Mouse (Mus musculus) myocyte (in vitro differentiated cells): ENCODE measurements around the gene Gzme. TPM values are rescaled to one million over a fixed set of nuclear protein-coding genes. Genes with fewer than 3 reads are reported as not detected.

Experiments
- H3K27me3 ChIP-seq: one replicate; pipeline ENCODE4 v1.6.1; 2011; ENCODE audit not compliant: control insufficient read depth, insufficient read depth, insufficient read length
- H3K36me3 ChIP-seq: one replicate; pipeline ENCODE4 v1.6.1; 2011; ENCODE audit not compliant: control insufficient read depth, insufficient read depth
- H3K4me2 ChIP-seq: one replicate; pipeline ENCODE4 v1.6.1; 2011; ENCODE audit warnings: low read depth, control low read depth
- H3K4me3 ChIP-seq: one replicate; pipeline ENCODE4 v1.5.1; 2011; ENCODE audit warnings: mild to moderate bottlenecking, control low read depth, moderate library complexity
- H3K79me2 ChIP-seq: one replicate; pipeline ENCODE4 v1.6.1; 2011; ENCODE audit not compliant: control insufficient read depth, insufficient read depth
- H3ac ChIP-seq: one replicate; pipeline ENCODE4 v1.6.1; 2011; ENCODE audit not compliant: control insufficient read depth, insufficient read length
- CEBPB ChIP-seq: IDR thresholded peaks from 2 replicates; pipeline ENCODE4 v1.6.1; 2011; ENCODE audit warnings: mild to moderate bottlenecking, moderate library complexity; ENCODE audit not compliant: poor library complexity, insufficient read depth, severe bottlenecking
- E2F4 ChIP-seq: IDR thresholded peaks from one replicate; pipeline ENCODE4 v1.6.1; 2011; ENCODE audit warnings: mild to moderate bottlenecking, control low read depth, moderate library complexity; ENCODE audit not compliant: insufficient read depth
- MAX ChIP-seq: IDR thresholded peaks from one replicate; pipeline ENCODE4 v1.6.1; 2011; ENCODE audit warnings: low read depth, mild to moderate bottlenecking, control low read depth
- MYOD1 ChIP-seq, 3 experiments: IDR thresholded peaks; one replicate each; pipeline ENCODE4 v1.6.1; 2011; ENCODE audit warnings: control low read depth in 2 of 3, low read depth in 2 of 3, mild to moderate bottlenecking in 2 of 3, moderate library complexity in 1 of 3; ENCODE audit not compliant: insufficient read length in 2 of 3, control insufficient read depth in 1 of 3
- MYOG ChIP-seq, 3 experiments: IDR thresholded peaks; one replicate each; pipeline ENCODE4 v1.6.1; 2011; ENCODE audit warnings: control low read depth in 2 of 3, low read depth in 2 of 3, mild to moderate bottlenecking in 2 of 3; ENCODE audit not compliant: insufficient read length in 2 of 3, control insufficient read depth in 1 of 3, insufficient read depth in 1 of 3
- POLR2A ChIP-seq: IDR thresholded peaks from one replicate; pipeline ENCODE4 v1.6.1; 2011; ENCODE audit warnings: low read depth, mild to moderate bottlenecking, control low read depth, moderate library complexity; ENCODE audit not compliant: insufficient read length
- POLR2AphosphoS2 ChIP-seq: IDR thresholded peaks from one replicate; pipeline ENCODE4 v1.6.1; 2011; ENCODE audit warnings: low read depth, control low read depth; ENCODE audit not compliant: insufficient read length
- REST ChIP-seq: IDR thresholded peaks from one replicate; pipeline ENCODE4 v1.6.1; 2011; ENCODE audit warnings: mild to moderate bottlenecking, control low read depth, moderate library complexity; ENCODE audit not compliant: insufficient read depth, insufficient read length
- SRF ChIP-seq: IDR thresholded peaks from one replicate; pipeline ENCODE4 v1.6.1; 2011; ENCODE audit warnings: low read depth; ENCODE audit not compliant: control insufficient read depth, insufficient read length
- TCF12 ChIP-seq: IDR thresholded peaks from one replicate; pipeline ENCODE4 v1.6.1; 2011; ENCODE audit warnings: mild to moderate bottlenecking, control low read depth; ENCODE audit not compliant: poor library complexity, insufficient read depth, severe bottlenecking
- TCF3 ChIP-seq: IDR thresholded peaks from one replicate; pipeline ENCODE4 v1.6.1; 2011; ENCODE audit warnings: low read depth, control low read depth; ENCODE audit not compliant: insufficient read length
- USF1 ChIP-seq: IDR thresholded peaks from one replicate; pipeline ENCODE4 v1.6.1; 2011; ENCODE audit warnings: low read depth, mild to moderate bottlenecking, control low read depth, moderate library complexity
- polyA plus RNA-seq: library from polyadenylated mRNA; unstranded; fragments of >200 nt; fragmentation: generic; extraction: Trizol; gene quantifications from one replicate; pipeline ENCODE4 v1.2.1, GENCODE M21; 2012; ENCODE audit warnings: missing spikeins

The Gzme gene
- polyA plus RNA-seq, 1 experiment = 0.55 TPM

DNA sequence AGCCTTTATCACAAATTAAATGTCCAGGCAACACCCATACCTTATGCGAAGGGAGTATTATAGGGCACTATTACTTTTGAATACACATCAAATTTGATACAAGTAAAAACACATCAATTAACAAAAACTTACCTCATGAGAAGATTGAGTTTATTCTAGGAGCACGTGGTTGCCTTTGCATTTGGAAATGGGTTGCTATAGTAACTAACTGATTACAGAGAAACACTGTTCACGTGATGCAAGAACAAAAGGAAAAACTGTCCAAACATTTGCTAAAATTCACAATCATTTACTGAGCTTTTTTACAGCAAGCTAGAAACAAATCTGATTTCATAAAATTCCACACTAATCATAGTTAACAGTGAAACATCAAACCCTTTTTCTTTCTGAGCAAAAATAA, 17.0 kb downstream of the Gzme start:
- Histone ChIP-seq H3K36me3 (no peaks in the 10 kb centered on the region), H3K4me2 (no peak overlapping the region), H3ac (no peak overlapping the region), H3K4me3 (no peak overlapping the region), H3K79me2 (no peaks in the 10 kb centered on the region), H3K27me3 (no peaks in the 10 kb centered on the region)
- TF ChIP-seq MAX = no peak
- TF ChIP-seq TCF12 = no peak
- TF ChIP-seq TCF3 = no peak
- TF ChIP-seq MYOD1 (IDR thresholded peaks at IDR 0.05; ENCODE audit: control insufficient read depth in 1 of 3, insufficient read length in 2 of 3, low read depth in 2 of 3) = no peak
- no peak for TF ChIP-seq POLR2AphosphoS2
- no peak for TF ChIP-seq CEBPB
- TF ChIP-seq REST = no peak
- no peak for TF ChIP-seq USF1
- TF ChIP-seq MYOG (IDR thresholded peaks at IDR 0.05; ENCODE audit: control insufficient read depth in 1 of 3, insufficient read depth in 1 of 3, insufficient read length in 2 of 3, low read depth in 2 of 3) = no peak
- no peak for TF ChIP-seq SRF
- TF ChIP-seq POLR2A = no peak
- no peak for TF ChIP-seq E2F4

- no peaks in the 10 kb centered on the region for H3K79me2 ChIP-seq
- H3K4me2 ChIP-seq = no peak within 1 kb of the TSS
- no peaks in the 10 kb centered on the region for H3K36me3 ChIP-seq
- H3K4me3 ChIP-seq = no peak within 1 kb of the TSS
- H3ac ChIP-seq = no peak within 1 kb of the TSS
- H3K27me3 ChIP-seq = no peaks in the 10 kb centered on the region
- no peak for TF ChIP-seq MAX
- no peak for TF ChIP-seq SRF
- TF ChIP-seq MYOG (IDR thresholded peaks at IDR 0.05; ENCODE audit: control insufficient read depth in 1 of 3, insufficient read depth in 1 of 3, insufficient read length in 2 of 3, low read depth in 2 of 3) = no peak
- TF ChIP-seq TCF3 = no peak
- no peak for TF ChIP-seq POLR2AphosphoS2
- TF ChIP-seq POLR2A = no peak
- no peak for TF ChIP-seq E2F4
Measured at GRCm38 (mm10) chr14:56102386-56102785, 18.0 kb downstream of the Gzme start, which contains the start of gene Ctsg. Gene Ctsg, minus strand, starts transcription at chr14:56102574.

DNA sequence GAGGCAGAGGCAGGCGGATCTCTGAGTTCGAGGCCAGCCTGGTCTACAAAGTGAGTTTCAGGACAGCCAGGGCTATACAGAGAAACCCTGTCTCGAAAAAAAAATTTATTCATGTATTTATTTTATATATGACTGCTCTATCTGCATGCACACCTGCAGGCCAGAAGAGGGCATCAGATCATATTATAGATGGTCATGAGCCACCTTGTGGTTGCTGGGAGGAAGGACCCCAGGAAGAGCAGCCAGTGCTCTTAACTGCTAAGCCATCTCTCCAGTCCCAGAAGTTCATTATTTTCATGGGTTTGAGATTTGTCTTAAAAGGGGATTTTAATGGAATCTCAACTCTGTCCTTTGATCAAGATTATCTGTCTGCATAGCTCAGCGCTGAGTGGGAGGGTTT, 21.5 kb downstream of the Gzme start:
- Histone ChIP-seq H3K4me2 (no peak overlapping the region), H3K79me2 (no peaks in the 10 kb centered on the region), H3K36me3 (no peaks in the 10 kb centered on the region), H3K4me3 (no peak overlapping the region), H3K27me3 (no peaks in the 10 kb centered on the region), H3ac (no peak overlapping the region)
- TF ChIP-seq TCF12 (no peak), TCF3 (no peak), POLR2AphosphoS2 (no peak), MYOD1 (IDR thresholded peaks at IDR 0.05; ENCODE audit: control insufficient read depth in 1 of 3, insufficient read length in 2 of 3, low read depth in 2 of 3) (no peak), CEBPB (no peak), USF1 (no peak), POLR2A (no peak), E2F4 (no peak), SRF (no peak), REST (no peak), MYOG (IDR thresholded peaks at IDR 0.05; ENCODE audit: control insufficient read depth in 1 of 3, insufficient read depth in 1 of 3, insufficient read length in 2 of 3, low read depth in 2 of 3) (no peak), MAX (no peak)

- TF ChIP-seq CEBPB (no peak), POLR2AphosphoS2 (no peak), POLR2A (no peak), MAX (no peak), USF1 (no peak), TCF12 (no peak), REST (no peak), E2F4 (no peak), MYOG (IDR thresholded peaks at IDR 0.05; ENCODE audit: control insufficient read depth in 1 of 3, insufficient read depth in 1 of 3, insufficient read length in 2 of 3, low read depth in 2 of 3) (no peak), MYOD1 (IDR thresholded peaks at IDR 0.05; ENCODE audit: control insufficient read depth in 1 of 3, insufficient read length in 2 of 3, low read depth in 2 of 3) (no peak), TCF3 (no peak), SRF (no peak)
- Histone ChIP-seq H3K4me3 (no peak overlapping the region), H3K4me2 (no peak overlapping the region), H3K36me3 (no peaks in the 10 kb centered on the region), H3K79me2 (no peaks in the 10 kb centered on the region), H3ac (no peak overlapping the region), H3K27me3 (no peaks in the 10 kb centered on the region)
Measured at GRCm38 (mm10) chr14:56097597-56097996, 22.8 kb downstream of the Gzme start.
